Mouse (Mus musculus): ENCODE results near the gene Itpkc. TPM values are rescaled to one million over a fixed set of nuclear protein-coding genes. Genes with fewer than 3 reads are reported as not detected.

Gene Itpkc
- polyA plus RNA-seq (2014; fragmentation: Illumina TruSeq; extraction: RNeasy Lipid Tissue Mini Kit (QIAGEN cat#74804); ENCODE audit: low read depth, low replicate concordance) = 0.91 TPM

GRCm38 (mm10) chr7:27228281-27228821 is at the start of gene Itpkc:
Gene Itpkc, minus strand, starts transcription at chr7:27228661.

DNA sequence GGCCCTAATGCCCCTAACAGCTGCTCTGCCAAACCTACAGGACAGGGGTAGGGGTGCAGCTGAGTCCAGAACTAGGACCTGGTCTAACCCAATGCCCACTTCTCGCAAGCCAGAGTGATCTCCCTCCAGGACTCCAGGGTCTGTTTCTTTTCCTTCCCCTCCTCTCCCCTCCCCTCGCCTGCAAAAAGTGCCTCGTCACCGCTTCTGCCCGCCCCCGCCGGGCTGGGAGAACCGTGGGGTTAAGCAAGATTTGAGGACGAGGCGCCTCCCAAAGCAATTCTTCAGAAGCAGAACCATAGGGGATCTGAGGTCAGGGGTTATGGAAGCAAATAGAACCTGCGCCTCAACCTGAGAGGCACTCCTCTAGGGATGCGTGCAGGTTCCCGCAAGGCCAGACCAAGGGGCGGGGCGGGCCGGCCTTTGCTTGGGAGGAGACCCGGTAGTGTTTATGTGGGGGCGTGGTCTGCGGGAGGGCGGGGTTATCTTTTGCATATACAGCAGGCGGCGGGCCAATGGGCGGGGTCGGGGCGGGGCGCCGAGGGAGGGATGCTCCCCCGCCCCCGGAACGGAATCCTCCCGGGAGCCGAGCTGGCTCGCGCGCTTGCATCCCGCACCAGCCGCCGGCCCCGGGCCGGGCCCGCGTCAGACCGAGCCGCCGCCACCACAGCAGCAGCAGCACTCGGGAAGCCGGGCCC is 29.9 kb upstream of the Itpkc start, which contains the start of gene Numbl:
Gene Numbl, plus strand, starts transcription at position 229 of the 695 bp plus-strand sequence.

DNA sequence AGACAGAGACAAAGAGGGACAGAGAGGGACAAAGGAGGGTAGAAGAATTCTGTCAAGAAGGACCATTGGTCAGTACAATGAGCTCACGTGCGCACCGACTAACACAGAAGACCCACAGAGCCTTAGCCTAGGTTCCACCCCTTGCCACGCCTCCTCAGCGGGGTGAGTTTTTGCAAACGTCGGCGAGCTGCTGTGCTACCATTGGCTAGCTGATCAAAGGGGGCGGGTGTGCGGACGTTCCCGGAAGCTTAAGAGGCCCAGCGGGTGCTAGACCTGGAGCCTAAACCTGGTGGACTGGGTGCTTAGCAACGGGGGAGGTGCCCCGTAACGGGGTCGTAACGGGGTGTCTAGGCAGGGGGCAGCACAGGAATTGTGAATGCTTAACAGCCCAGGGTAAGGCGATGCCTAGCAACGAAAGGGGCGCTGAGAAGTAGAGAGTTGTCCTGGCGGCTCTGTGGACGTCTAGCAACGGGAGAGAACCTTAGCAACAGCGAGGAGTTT is 4.4 kb upstream of the Itpkc start, which contains the start of gene Coq8b:
Gene Coq8b, plus strand, starts transcription at position 243 of the 501 bp plus-strand sequence.

DNA sequence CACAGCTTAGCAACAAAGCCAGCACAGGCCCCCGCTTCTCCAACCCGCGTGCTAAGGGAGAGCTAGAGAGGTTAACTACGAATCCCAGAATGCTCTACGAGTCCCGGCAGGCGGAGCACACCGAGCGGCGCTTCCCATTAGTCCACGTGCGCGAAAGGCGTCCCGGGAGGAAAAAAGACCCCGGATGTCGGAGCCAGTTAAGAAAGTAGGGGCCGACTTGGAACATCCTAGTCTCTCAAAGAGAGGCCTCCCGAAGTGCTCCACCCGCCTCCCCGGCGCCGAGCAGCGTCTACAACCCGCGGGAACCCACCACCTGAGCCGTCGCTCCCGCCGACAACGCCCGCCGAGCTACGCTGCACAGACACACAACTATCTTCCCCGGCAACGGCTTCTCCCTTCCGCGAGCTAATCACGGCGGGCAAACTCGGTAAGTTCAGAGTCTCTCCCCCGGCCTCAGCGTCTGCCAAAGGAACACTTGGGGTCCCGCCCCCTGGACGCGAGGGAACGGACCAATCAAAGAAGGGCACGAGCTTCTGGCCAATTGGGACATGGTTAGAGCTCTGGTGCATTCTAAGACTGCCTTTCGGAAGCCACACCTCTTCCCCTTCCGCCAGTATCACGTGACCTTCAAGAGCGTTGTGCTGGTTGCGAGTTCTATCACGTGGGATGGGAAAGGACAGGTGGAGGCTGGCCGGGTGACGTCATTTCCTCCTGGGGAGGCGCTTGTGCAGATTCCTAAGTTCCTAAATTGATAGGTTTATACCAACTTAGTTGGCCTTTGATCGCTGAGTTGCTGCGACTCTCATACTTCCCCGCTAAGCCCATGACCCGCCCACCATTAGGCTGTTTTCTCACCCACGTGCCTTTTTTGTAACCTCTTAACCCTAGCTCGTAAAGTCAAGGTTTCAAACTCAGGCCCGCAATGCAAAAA is 32.5 kb downstream of the Itpkc start, which contains the start of the genes BC024978 and Snrpa:
Gene BC024978, plus strand, starts transcription at position 101 of the 931 bp plus-strand sequence.
Gene Snrpa, minus strand, starts transcription at position 591 of the 931 bp plus-strand sequence.

DNA sequence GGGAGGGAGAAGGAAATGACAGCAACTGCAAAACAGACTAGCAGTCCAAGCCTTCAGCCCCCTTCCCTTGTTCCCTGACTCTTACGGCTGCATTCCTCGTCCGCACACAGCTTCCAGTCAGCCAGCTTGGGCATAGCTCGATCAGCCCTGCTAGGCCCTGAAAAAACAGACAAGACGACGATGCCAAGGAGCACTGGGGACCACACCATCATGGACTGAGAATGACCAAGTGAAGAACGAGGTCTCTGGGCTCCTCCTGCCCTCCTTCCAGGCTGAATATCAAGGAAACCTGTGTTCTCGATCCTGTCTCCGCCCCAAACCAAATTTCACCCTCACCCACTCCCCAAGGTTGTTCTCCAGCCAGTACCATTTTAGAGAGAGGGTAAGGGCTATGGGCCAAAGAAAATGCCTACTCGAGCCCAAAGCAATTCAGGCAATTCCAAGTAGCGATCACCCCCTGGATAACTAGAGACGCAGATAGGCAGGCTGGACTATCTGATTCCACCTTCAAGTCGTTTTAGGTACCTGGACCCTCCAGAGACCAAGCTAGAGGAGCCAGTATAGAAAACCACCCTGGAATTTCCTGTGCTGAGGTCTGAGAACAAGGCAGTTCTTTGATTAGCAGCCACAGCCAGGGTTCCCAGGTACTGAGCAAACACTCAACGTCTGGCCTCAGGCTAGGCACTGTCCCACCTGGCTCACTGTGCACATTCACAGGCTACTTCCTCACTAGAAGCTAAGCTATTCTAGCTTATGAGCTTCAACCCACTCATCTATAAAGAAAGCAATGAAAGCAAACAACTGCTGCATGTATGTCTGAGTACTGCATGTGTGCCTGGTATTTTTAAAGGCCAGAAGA is 47.4 kb downstream of the Itpkc start, which contains the start of the genes Gm21983 and Mia:
Gene Gm21983, minus strand, starts transcription at position 250 of the 859 bp plus-strand sequence.
Gene Mia, minus strand, starts transcription at position 321 of the 859 bp plus-strand sequence.

GRCm38 (mm10) chr7:27178324-27179216 is 49.9 kb downstream of the Itpkc start, which contains the start of gene Rab4b:
Gene Rab4b, minus strand, starts transcription at chr7:27178896.

DNA sequence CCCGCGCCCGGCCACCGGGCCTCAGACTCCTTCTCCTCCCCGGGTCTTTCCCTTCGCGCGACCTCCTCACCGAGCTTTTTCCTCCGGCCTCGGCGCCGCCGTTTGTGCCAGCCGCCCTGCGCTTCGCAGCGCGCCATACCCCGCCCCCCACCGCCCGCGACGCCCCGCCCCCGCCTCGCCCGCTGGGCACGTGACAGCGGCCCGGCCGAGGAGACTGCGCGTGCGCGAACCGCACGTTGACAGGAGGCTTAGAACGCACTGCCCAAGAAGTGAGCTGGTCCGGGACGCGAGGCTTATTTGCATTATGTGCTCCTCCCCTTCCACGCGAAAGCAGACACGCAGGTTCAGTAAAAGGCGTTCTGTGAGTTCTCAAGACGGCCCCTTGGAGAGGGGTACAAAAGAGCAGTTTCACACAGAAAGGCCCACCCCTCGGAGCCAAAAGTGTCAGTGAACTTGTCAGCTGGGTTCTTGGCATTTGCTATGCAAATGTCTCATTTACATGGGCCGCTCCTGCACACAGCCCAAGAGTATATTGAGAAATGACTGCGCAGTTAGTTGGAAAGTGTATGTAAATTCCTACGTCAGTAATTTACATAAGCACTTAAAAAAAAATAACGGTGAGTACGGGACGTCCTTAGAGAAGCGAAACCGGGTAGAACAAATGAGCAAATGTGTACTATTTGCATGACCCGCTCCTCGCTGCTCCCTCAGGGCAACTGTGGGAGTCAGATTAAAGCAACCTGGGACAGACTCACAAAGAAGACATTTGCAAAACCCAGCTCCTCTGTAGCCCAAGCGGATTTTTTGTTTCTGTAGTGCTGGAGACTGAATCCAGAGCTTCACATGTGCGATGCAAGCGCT is 61.6 kb downstream of the Itpkc start, which contains the start of gene Egln2:
Gene Egln2, minus strand, starts transcription at position 189 of the 861 bp plus-strand sequence.

Other genes starting within 250 kb of the Itpkc start
- gene Cyp2a12, start 199.6 kb downstream of the Itpkc start, polyA plus RNA-seq (2014; fragmentation: Illumina TruSeq; extraction: RNeasy Lipid Tissue Mini Kit (QIAGEN cat#74804); ENCODE audit: low read depth, low replicate concordance) = 8.7 TPM
- gene Cyp2f2, start 108.8 kb downstream of the Itpkc start, polyA plus RNA-seq (2014; fragmentation: Illumina TruSeq; extraction: RNeasy Lipid Tissue Mini Kit (QIAGEN cat#74804); ENCODE audit: low read depth, low replicate concordance) = 0.14 TPM
- gene Cyp2t4, start 74.9 kb downstream of the Itpkc start, polyA plus RNA-seq (2014; fragmentation: Illumina TruSeq; extraction: RNeasy Lipid Tissue Mini Kit (QIAGEN cat#74804); ENCODE audit: low read depth, low replicate concordance) = not detected
- 11.1 TPM for gene Egln2, start 61.9 kb downstream of the Itpkc start, polyA plus RNA-seq (2014; fragmentation: Illumina TruSeq; extraction: RNeasy Lipid Tissue Mini Kit (QIAGEN cat#74804); ENCODE audit: low read depth, low replicate concordance)
- gene Rab4b, start 49.8 kb downstream of the Itpkc start, polyA plus RNA-seq (2014; fragmentation: Illumina TruSeq; extraction: RNeasy Lipid Tissue Mini Kit (QIAGEN cat#74804); ENCODE audit: low read depth, low replicate concordance) = 4.3 TPM
- not detected for gene Gm21983, start 47.6 kb downstream of the Itpkc start, polyA plus RNA-seq (2014; fragmentation: Illumina TruSeq; extraction: RNeasy Lipid Tissue Mini Kit (QIAGEN cat#74804); ENCODE audit: low read depth, low replicate concordance)
- not detected for gene Mia, start 47.5 kb downstream of the Itpkc start, polyA plus RNA-seq (2014; fragmentation: Illumina TruSeq; extraction: RNeasy Lipid Tissue Mini Kit (QIAGEN cat#74804); ENCODE audit: low read depth, low replicate concordance)
- gene BC024978, start 32.9 kb downstream of the Itpkc start, polyA plus RNA-seq (2014; fragmentation: Illumina TruSeq; extraction: RNeasy Lipid Tissue Mini Kit (QIAGEN cat#74804); ENCODE audit: low read depth, low replicate concordance) = 17.3 TPM
- gene Snrpa, start 32.4 kb downstream of the Itpkc start, polyA plus RNA-seq (2014; fragmentation: Illumina TruSeq; extraction: RNeasy Lipid Tissue Mini Kit (QIAGEN cat#74804); ENCODE audit: low read depth, low replicate concordance) = 12.4 TPM
- 2.2 TPM for gene Coq8b, start 4.4 kb upstream of the Itpkc start, polyA plus RNA-seq (2014; fragmentation: Illumina TruSeq; extraction: RNeasy Lipid Tissue Mini Kit (QIAGEN cat#74804); ENCODE audit: low read depth, low replicate concordance)
- gene Numbl, start 29.8 kb upstream of the Itpkc start, polyA plus RNA-seq (2014; fragmentation: Illumina TruSeq; extraction: RNeasy Lipid Tissue Mini Kit (QIAGEN cat#74804); ENCODE audit: low read depth, low replicate concordance) = 0.18 TPM
- 0.38 TPM for gene Ltbp4, start 109.0 kb upstream of the Itpkc start, polyA plus RNA-seq (2014; fragmentation: Illumina TruSeq; extraction: RNeasy Lipid Tissue Mini Kit (QIAGEN cat#74804); ENCODE audit: low read depth, low replicate concordance)
- gene Shkbp1, start 127.4 kb upstream of the Itpkc start, polyA plus RNA-seq (2014; fragmentation: Illumina TruSeq; extraction: RNeasy Lipid Tissue Mini Kit (QIAGEN cat#74804); ENCODE audit: low read depth, low replicate concordance) = 0.64 TPM
- gene Gm20479, start 128.8 kb upstream of the Itpkc start, polyA plus RNA-seq (2014; fragmentation: Illumina TruSeq; extraction: RNeasy Lipid Tissue Mini Kit (QIAGEN cat#74804); ENCODE audit: low read depth, low replicate concordance) = not detected
- 0.35 TPM for gene Sptbn4, start 219.0 kb upstream of the Itpkc start, polyA plus RNA-seq (2014; fragmentation: Illumina TruSeq; extraction: RNeasy Lipid Tissue Mini Kit (QIAGEN cat#74804); ENCODE audit: low read depth, low replicate concordance)
- not detected for gene Blvrb, start 219.3 kb upstream of the Itpkc start, polyA plus RNA-seq (2014; fragmentation: Illumina TruSeq; extraction: RNeasy Lipid Tissue Mini Kit (QIAGEN cat#74804); ENCODE audit: low read depth, low replicate concordance)
- gene Sertad3, start 245.1 kb upstream of the Itpkc start, polyA plus RNA-seq (2014; fragmentation: Illumina TruSeq; extraction: RNeasy Lipid Tissue Mini Kit (QIAGEN cat#74804); ENCODE audit: low read depth, low replicate concordance) = 0.52 TPM

Measured in testis, adult 10 weeks (tissue).